Mouse (Mus musculus) cerebellum, adult 9-10 months (tissue): Measurements from ENCODE around the gene Babam2.

Experiments used
- DNase-seq: peaks from one replicate; pipeline ENCODE4 v3.0.0; 2022

Babam2 gene

DNA sequence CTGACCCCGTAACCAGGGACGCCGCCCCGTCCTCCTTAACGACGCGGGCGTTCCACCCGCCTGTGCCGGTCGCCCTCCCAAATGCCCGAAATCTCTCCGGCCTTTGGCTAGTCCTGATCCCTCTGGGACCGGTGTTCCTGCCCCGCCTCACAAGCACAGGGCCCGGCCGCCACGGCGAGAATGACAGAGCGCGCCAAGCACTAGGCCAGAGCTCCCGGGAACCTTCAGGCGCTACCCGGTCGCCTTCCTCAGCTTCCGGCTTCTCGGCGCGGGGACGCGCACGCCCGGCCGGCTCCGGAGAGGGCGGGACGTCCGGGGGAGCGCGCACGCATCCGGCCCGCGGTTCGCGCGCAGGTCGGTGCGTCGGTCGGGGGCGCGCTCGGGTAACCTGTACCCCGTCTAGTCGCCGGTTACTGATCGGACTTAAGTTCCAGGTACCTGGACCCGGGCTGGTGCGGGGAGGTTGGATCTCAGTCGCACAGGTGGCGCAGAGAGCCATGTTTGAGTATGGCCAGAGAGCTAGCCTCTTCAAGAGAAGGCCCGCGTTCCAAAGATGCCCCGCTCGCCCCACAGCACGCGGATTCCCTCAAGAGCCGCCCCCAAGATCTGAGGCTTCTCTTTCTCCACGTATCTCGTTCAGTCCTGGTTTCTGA lies at the start of gene Babam2:
Gene Babam2 (plus strand): TSS at position 41 of the 653 bp plus-strand sequence.
- DNase-seq = peak; percentile 91

DNA sequence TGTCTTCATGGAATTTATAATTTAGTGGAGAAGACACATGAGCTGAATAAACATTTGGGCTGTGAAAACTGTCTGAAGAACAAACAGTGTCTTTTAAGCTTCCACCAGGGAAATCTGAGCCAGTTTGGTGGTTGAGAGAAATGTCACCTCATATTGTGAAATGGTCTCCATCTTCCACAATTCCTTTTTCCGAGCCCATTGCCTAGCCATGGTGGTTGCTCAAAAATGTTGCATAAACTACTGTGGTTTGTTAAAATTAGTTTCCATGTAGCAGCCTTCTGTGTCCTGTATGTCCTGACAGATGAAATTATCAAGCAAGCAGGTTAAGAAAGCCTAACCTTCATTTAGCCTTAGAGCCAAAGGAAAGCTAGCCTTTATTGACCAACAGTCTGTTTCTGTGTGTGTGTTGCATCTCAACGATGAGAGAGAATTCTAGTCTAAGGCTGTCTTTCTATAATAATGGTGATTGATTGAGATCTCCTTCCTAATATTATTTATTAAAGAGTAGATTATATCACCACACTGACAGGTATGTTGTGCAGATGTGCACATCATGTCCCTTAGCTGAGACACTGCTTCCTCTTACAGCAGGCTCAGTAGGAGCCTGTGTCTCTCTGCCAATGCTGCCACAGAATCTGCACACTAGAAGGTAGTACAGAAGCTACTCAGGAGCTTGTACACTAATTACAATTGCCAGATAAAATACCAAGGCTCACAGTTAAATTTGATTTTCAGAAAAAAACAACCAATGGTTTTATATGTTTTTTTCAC lies 46.8 kb upstream of the Babam2 start:
- DNase-seq = no peak

DNA sequence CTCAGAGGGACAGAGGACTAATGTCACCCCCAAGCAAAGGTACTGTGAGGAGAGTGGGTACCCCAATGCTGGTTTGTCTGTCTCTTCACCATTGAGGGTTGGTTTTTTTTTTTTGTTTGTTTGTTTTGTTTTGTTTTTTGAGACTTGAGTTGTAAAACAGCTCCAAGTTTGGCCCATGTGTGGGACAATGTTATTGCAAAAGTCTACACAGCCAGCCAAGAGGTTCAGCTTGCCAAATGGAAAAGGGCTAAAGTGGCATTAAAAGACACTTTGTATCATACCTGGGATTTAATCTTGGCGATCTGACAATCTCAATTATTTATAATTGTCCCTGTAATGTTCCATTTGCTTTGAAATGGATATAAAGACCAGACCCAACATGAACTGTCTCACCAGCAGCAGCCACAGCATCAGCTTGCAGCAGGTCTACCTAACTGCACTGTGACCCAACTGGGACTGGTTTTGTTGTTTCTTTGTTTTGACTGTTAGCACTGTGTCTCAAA lies 41.7 kb upstream of the Babam2 start:
- no peak for DNase-seq

DNA sequence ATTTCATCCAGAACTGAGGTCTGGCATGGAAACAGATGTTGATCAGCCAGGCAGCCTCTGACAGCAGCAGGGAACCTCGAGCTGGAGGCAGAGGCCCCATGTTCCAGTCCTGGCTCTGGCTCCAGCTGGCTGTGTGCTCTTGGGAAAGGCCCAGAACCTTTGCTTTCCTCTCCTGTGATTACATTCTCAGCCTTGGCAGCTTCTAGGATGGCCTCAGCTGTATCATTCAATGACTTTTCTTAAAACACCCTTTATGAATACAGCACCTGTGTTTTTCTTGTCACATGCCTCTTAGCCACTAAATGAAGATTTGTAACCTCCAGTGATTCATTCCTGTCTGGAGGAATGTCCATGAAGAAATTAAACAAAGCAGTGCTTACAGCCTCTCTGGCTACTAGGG lies 31.3 kb upstream of the Babam2 start:
- DNase-seq = no peak

DNA sequence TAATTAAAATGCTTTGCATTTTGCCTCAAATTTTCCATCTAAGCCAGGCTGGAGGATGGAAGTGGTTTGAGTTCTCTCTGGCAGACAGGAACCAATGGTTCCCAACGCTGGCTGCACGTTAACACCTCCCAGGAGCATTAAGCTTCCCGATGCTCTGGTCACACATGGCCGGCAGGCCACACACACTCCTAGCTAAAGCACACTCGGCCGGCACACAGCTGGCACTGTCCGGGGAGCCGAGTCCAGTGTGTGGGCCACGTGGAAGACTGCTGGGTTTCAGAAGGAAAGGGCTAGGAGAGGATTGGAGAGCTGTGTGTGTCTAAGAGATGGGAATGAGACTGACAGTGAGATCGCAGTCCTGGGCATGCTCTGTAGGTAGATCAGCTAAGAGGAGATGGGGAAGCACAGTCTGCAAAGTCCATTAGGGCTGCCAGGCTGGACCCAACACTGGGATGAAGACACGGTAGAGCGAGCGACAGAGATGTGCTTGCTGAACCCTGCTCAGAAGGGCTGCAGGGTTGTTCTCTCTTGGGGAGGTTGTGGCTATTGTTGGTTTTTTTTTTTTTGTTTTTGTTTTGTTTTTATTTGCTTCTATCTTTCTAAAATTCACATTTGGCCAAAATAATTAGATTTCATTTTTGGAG lies 29.0 kb upstream of the Babam2 start:
- no peak for DNase-seq

DNA sequence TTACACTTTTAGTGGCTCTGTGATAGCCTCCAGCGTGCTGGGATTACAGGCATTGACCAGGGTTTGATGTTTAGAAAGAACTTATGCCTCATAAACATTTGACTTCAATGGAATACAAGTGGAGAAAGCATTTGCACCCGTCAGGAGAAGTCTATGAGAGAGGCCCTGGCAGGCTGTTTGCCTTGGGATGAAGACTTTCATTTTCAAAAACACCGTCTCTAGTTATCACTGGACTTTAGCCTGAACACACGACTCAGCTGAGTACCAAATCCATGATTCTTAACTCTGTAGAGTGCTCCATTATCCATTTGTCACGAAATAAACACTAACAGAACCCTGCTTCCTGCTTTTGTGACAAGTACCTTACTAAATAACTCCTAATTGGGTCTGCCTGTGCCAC lies 27.5 kb upstream of the Babam2 start:
- no peak for DNase-seq

DNA sequence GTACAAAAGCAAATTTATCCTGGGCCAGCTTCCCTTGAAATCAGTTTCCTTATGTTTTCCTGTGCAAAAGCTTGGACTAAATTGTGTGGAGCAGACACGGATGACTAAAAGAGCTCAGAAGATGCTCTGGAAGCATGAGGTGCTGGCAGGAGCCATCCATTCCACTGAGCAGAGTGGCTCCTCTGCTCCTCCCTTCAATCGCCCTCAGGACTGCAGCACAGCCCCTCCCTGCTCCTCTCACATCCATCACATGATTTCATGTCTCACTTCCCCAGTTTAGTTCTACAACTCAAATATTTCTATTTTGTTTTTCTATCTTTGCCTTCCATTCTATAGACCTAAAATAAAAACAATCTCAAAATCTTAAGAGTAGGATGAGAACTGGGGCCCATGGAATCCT lies 26.3 kb upstream of the Babam2 start:
- no peak for DNase-seq

DNA sequence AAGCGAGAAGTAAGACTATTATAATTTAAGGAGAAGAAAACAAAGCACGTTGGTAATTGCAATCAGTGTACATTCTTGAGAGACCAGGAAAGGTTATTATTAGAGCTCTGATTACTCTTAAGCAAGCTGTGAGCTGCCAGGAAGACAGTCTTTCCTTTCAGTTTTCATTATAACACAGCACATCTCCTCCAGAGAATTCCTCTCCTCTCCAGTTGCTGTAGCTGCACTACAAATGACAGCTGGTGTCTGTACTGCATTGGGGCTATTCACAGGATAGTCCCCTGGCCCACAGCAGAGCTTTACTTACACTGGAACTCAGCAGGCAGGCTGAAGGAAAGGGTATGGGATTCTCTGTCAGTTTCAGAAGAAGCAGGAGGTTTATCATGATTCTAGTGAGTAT lies 24.1 kb upstream of the Babam2 start:
- no peak for DNase-seq

DNA sequence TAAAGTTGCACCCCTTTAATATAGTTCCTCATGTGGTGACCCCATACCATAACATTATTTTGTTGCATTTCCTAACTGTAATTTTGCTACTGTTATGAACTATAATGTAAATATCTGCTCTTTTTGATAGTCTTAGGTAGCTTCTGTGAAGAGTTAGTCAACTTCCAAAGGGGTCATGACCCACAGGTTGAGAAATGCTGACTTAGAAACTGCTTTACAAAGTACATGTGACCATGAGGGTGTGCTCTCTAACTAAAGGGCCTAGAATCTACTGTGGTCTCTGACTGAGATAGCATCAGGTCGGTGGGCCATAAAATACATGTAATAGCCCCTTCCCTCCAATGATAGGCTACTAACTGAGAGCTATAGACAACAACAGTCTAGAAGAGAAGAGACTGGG lies 19.5 kb upstream of the Babam2 start:
- DNase-seq = no peak

DNA sequence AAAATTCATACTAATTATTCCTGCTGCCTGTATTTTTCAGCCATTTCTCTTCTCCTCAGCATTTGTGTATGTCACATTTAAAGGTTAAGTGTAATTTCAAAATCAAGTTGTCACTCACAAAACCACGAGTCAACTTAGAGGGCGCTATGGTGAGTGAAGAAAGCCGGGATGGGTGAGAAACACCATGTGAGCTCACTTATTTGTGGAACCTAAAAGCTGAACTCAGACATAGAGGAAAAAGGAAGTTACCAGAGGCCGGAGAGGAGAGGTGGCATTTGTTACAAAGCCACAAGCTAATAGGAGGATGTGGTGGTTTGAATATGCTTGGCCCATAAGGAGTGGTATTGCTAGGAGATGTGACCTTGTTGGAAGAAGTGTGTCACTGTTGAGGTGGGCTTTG lies 17.3 kb upstream of the Babam2 start:
- DNase-seq = no peak

DNA sequence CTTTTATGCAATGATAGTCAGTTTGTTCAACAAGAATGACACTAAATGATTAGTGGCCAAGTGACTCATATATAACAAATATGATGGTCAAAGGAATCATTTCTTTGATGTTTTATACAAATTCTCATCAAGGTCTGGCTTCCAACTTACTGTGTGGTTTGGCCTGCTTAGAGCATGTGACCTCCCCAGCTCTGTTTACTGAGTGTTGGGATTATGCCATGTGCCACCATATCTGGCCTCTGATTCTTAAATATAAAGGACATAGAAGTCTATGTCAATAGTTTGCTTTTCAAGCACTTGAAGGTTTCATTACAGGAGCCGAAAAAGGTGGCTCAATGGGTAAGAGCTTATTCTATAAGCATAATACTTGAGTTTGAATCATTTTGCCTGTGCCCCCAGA lies 15.2 kb upstream of the Babam2 start:
- no peak for DNase-seq

DNA sequence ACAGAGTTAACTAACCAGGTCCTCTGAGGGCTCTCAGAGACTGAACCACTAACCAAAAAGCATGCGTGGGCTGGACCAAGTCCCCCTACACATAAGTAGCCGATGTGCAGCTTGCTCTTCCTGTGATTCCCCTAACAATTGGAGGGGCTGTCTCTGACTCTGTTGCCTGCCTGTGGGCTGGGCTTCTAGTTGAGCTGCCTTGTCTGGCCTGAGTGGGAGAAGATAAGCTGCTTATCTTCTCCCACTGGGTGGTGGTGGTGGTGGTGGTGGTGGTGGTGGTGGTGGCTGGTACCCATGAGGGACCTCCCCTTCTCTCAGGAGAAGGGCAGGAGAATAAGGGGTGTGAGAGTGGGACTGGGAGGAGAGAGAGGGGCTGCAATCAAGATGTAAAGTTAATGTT lies 11.4 kb upstream of the Babam2 start:
- DNase-seq = no peak

DNA sequence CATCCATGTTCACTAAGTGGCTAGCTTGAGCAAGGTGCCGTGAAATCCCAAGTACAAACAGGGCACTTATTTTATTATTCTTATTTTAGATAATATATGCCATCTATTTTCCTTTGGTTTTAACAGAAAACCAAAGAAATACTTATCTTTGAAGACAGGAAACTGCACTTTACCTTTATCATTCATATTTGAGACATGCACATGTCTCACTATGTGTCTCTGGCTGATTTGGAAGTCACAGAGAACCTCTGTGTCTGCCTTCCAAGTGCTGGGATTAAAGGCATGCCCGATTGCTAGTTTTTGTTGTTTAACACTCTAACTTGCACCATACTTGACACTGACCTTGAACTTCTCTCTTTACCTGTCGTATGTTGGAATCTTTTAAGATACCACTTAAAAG lies 9.5 kb upstream of the Babam2 start:
- no peak for DNase-seq

DNA sequence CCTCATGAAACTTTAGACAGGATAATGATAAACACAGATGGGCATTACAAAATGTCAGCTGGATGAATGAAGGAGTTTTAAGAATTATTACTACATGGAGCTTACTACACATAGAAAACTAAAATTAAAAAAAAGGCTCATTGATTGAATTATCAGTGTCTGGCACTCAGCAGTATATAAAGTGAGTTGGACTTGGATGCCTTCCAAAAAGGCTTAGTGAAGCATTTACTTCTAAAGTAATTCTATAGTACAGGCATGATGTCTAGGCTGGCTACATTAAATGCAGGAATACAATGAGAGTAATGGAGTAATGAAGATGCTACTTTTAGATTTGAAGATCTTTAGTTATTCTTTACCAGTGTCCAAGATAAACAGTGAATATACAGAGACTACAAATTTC lies 4.3 kb upstream of the Babam2 start:
- DNase-seq = no peak

DNA sequence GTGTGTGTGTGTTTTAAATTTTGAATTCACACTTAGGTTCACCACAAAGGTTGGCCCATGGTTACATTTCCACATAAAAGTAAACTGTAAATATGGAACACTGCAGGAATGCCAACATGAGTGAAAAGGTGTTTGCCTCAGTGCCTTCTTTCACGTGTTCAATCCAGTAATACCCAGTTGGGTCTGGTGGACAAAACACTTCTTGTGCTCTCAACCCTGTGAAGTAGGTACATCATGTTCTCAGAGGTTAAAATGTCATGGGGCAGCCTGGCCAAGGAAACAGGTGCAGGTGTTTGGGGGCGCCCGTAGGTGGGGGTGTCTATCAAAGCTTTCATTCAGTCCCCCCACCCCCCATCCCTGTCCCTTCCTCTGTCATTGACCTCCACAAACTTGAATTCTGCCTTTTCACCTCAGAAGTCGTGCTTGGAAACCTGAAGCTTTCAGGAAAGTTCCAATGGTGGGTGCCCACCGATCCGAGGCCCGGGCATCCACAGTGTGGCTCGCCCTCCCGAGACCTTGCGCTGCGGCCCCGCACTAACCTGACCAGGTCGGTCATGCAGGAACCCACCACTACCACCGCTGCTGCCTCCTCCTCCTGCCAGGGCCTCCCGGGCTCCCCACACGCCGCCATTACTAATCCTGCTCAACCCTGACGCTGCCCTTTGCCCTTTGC lies 377 bp upstream of the Babam2 start, which contains the start of gene Rbks:
Gene Rbks (minus strand): TSS at position 657 of the 673 bp plus-strand sequence.
- no peak for DNase-seq

DNA sequence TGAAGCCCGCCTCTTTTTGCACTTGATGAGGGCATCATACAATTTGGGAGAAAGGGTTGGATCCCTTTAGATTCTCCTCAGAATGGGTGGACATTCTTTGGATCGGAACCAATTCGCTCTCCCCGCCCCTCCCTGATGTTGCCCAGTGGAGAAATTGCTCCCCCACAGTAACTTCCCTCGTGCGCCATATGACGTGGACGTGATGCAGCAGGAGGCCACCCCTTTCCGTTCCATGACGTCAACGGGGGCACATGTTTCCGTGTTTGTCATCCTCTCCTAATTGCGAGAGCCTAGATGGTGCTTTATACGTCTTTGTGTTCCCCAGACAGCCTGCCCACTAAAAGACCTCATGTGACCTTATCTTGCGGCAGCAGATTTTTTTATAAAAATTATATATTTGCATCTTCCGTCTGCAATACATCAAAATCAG lies 828 bp downstream of the Babam2 start:
- peak; percentile 89 for DNase-seq

DNA sequence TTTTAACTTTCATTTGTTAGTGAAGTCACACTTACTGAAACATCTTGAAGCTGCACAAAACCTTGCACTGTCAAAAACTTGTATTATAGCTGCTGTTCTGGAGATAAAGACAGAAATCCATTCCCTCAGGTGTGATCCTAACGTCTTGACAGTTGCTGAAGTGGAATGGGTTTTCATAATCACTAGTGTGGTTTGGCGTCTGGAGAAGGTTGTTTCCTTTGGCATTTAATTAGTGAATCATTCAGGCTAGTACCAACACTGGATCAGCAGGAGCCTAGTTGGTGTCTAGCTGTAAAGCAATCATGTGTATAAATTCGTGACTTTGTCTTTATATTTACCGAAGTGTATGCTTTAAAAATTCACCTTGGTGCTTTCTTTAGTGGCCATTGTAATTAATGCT lies 1.4 kb downstream of the Babam2 start:
- peak; percentile 28 for DNase-seq

DNA sequence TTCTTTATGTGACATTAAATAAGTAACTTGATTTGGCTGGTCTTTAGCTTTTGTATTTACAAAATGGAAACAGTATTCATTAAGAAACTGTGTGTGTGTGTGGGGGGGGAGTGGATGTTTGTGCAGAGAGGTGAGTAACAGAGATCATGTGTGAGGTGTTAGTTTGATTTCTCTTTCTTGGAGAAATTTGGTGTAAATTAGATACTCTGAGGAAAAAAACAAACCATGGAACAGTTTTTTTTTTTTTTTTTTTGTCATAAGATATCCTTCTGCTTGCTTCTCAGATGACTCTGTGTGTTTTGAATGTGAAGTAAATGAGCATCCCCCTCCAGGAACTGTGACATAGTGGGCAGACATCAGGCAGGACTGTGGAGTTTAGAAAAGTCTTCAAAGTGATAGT lies 1.9 kb downstream of the Babam2 start:
- DNase-seq = no peak

DNA sequence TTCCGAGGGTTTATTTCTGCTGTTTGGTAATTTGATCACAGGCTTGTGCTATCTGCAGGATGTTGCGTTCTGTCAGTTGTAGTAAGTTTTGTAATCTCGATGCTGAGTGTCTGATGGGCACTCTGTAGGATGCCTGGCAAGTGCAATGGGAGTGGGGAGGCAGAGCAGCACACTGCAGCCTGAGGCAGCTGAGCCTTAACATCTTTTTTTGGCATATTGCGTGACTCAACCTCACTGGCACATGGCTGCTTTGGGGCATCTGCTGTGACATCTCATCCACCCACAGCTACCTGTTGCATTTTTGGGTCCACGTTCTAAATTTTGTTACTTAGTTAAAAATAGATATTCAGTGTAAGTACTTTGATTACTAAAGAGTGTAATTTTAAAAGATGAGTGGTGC lies 7.5 kb downstream of the Babam2 start:
- no peak for DNase-seq

DNA sequence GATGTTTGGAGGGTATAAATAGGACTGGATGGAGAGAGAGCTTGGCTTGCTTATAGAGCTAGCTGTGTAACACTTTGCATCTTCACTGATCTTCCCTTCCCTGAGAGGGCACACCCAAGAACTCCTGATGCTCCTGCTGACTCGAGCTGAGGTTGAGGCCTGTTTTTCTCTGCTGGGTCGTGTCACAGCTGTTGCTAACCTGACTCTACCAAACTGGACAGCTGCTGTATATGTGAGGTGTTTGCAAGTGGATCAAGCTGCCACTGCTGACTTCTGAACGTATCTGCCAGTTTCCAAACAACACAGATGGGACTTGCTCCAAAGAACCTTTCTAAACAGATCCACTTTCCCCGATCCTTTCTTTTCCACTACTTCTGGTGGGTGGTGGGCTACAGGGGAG lies 9.3 kb downstream of the Babam2 start:
- DNase-seq = no peak

DNA sequence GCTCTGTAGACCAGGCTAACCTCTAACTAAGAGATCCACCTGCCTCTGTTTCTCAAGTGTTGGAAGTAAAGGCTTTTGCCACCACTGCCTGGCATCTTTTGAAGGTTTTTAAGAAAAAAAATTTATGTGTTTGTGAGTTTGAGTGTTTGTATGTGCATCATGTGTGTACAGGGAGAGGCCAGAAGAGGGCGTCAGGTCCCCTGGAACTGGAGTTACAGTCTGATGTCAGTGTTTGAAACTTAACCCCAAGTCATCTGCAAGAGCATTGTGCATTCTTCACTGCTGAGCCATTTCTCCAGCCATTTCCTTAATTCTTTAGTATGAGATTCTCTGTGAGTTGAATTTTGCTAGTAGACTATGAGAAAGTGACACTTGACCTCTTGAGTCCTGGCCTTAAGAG lies 11.9 kb downstream of the Babam2 start:
- no peak for DNase-seq

DNA sequence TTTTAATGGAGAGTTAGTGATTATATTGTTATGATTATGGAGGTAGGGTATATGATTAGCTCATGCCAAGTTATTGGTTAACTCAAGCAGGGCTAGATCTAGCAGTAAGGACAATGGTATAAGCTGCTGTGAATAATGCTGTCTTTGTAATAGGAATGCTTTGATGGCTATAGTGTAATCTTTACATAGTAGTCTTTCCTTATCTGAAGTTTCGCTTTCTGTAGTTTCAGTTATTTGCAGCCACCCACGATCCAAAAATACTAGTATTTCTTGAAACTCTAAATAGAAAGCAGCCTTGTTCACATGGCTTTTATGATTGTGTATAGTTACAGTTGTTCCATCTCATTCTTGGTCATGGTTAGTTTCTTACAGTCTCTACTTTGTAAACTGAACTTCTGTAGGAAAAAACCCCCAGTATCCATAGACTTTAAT lies 15.8 kb downstream of the Babam2 start:
- DNase-seq = no peak

DNA sequence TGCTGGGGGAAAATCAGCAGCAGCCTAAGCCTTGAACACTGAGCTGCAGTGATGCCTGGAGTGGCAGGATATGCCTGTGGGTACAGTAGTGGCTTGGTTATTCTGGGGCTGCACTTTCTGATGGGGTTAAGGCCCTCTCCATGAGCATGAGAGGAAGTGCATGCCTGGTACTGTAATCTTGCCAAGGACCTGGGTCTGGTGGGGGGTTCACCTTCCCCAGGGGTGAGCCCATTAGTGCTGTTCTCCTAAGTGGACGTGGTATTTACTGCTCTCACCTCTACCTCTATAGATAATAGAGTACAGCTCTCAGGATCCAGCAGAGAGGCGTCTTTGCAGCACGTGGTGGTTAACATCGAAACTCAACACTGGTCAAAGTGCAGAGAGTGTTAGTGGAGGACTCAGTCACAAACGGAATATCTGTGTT lies 16.4 kb downstream of the Babam2 start:
- DNase-seq = no peak
